23 mouse cellular contexts compared by ENCODE assay signal in the genomic region with DNA sequence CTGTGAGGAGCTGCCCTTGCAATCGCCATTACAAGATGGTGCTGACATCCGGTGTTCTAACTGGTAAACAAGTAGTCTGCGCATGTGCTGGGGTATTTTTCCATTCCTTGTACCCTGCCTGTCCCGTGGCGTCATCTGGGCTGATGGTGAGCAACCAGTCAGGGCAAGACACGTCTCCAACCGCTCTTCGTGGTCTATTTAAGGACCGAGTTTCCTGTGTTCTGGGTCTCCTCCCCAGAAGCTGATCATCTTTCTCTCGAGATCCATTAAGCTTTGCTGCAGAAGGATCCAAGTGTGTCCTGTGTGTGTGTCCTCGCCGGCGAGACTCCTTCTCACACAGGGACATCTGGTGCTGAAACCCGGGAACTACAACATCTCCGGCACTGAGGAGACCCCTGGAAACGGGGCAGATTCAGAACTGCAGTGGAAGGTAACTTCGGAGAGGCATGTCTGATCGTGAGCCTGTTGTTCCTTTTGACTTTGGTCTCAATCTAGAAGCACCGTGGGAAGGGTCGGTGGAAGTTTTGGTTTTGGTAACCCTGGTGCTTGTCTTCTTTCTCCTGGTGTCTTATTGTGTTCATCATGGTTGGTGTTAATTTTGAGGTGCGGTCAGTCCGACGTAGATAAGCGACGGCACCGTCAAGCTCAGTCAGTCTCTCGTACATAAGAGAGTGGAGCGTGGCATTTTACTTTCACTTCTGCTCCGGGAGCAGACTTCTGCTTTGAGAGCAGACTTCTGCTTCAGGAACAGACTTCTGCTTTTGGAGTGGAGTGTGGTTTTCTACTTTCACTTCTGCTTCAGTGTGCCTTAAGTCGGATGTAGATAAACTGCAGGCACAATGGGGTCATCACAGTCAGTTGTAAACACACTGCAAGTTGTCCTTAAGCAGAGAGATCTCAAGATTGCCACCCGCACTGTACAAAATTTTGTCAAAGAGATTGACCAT. TPM values are rescaled to one million over a fixed set of nuclear protein-coding genes. Genes with fewer than 3 reads are reported as not detected.
A peak's percentile ranks its signal among the peaks of the same experiment; 100 is the strongest.
DNase-seq lines count a peak whose midpoint lies in the region; ATAC-seq and TF ChIP-seq lines count a peak whose summit lies in the region.
"Not testable (repeated sequence)": the region's sequence is repeated elsewhere in the genome, so short reads cannot be mapped to it uniquely, and the experiment has no call there.
"Had no signal": no experiment of that assay in that cellular context is flagged by ENCODE, and none has a peak within 500 bp of the region (broad histone marks: within the 10 kb centered on the region; RNA-seq: fewer than 3 reads in every experiment).

No protein-coding gene starts in this region.

- not testable (repeated sequence) for H3K27me3 ChIP-seq in lung, embryonic 14.5 days (ENCODE audit: insufficient read depth, low read length)

- not testable (repeated sequence) for H3K4me3 ChIP-seq in lung, embryonic 14.5 days (ENCODE audit: low read depth, low read length)

- not testable (repeated sequence) for TF ChIP-seq CTCF in lung, embryonic 14.5 days (IDR thresholded peaks at IDR 0.05; ENCODE audit: low read depth)

- H3K36me3 ChIP-seq in lung, embryonic 14.5 days (ENCODE audit: insufficient read depth) = not testable (repeated sequence)

- peak; percentile 90 for ATAC-seq in common myeloid progenitor, adult 5-6 weeks (replicated peaks; ENCODE audit: low read depth, poor library complexity, severe bottlenecking)
- ATAC-seq in inflammation-experienced regulatory T-cells, adult 6 months = peak; percentile 94
- ATAC-seq in lung, embryonic 14.5 days (ENCODE audit: insufficient read depth) = not testable (repeated sequence)

- not testable (repeated sequence) for H3K9ac ChIP-seq in lung, embryonic 14.5 days

- H3K4me2 ChIP-seq in lung, embryonic 14.5 days = not testable (repeated sequence)

- WGBS in lung, embryonic 14.5 days = 91% methylated on average over 31 of the region's 31 CpGs

- DNase-seq in B cell, adult 2 months = peak; percentile 64 to 71
- peak; percentile 95 for DNase-seq in MEL-GATA-1-ER (ENCODE audit: extremely low read depth, low read depth)
- DNase-seq in lung, embryonic 14.5 days = peak; percentile 0
- peak; percentile 27 to 28 for DNase-seq in monocyte, adult 2 months (ENCODE audit: low read depth in 1 of 2, low spot score in 2 of 2)
- peak; percentile 9 to 29 for DNase-seq in spleen, adult 18-20 months
- peak; percentile 20 to 38 for DNase-seq in thymus, postnatal 36 days

- H3K9me3 ChIP-seq in lung, embryonic 14.5 days (ENCODE audit: low read depth, low read length) = not testable (repeated sequence)

- H3K4me1 ChIP-seq in lung, embryonic 14.5 days (ENCODE audit: insufficient read depth) = not testable (repeated sequence)

- not testable (repeated sequence) for H3K27ac ChIP-seq in lung, embryonic 14.5 days (ENCODE audit: low read depth)

RNA-seq across cellular contexts. Expression of a gene that starts 14.5 kb away (rescaled TPM):
- 0.37 TPM in 1 of 2 replicates, not detected in the other for total RNA-seq in common myeloid progenitor, adult 5-6 weeks (2017)
- polyA plus RNA-seq in inflammation-experienced regulatory T-cells, adult 6 months (2017; shearing (Covaris generic)) = 1 to 10 TPM in 2 of 3 experiments, under 1 TPM in 1; 0.82 to 2.4 (median 1.9) TPM
- polyA plus RNA-seq in lung, embryonic 14.5 days (2014; fragmentation: Nextera tagmentation; extraction: Ambion mirVana) = not detected in 2 replicates
- total RNA-seq: adrenal gland, adult 2 months; gastrocnemius, postnatal 10 days; heart, adult 2 months; hindbrain, postnatal 0 days; layer of hippocampus, adult 8-10 months; left cerebral cortex, postnatal 25 days had no signal
- polyA plus RNA-seq: adrenal gland, adult 2 months; C2C12; embryonic facial prominence, embryonic 13.5 days; forebrain, embryonic 14.5 days; heart, adult 2 months; heart, embryonic 16.5 days; hindbrain, embryonic 10.5 days; hindbrain, postnatal 0 days; limb, embryonic 14.5 days; liver, embryonic 15.5 days; midbrain, embryonic 12.5 days; testis, adult 2 months had no signal

Comparison
In these comparisons a context has a peak if more than half of its experiments do, and no peak if none do; other contexts are left out.
1. DNase-seq: peak in every context shown above with its lines; median percentile 95 in MEL-GATA-1-ER; 68 in B cell, adult 2 months; 29 in thymus, postnatal 36 days; 28 in monocyte, adult 2 months; 19 in spleen, adult 18-20 months; 0 in lung, embryonic 14.5 days.